Mouse (Mus musculus): Measurements from ENCODE around the gene Nme4. TPM values are rescaled to one million over a fixed set of nuclear protein-coding genes. Genes with fewer than 3 reads are reported as not detected.

The Nme4 gene
- 15.7 and 16.6 TPM in 2 replicates for polyA plus RNA-seq (2012; rRNA removed)

DNA sequence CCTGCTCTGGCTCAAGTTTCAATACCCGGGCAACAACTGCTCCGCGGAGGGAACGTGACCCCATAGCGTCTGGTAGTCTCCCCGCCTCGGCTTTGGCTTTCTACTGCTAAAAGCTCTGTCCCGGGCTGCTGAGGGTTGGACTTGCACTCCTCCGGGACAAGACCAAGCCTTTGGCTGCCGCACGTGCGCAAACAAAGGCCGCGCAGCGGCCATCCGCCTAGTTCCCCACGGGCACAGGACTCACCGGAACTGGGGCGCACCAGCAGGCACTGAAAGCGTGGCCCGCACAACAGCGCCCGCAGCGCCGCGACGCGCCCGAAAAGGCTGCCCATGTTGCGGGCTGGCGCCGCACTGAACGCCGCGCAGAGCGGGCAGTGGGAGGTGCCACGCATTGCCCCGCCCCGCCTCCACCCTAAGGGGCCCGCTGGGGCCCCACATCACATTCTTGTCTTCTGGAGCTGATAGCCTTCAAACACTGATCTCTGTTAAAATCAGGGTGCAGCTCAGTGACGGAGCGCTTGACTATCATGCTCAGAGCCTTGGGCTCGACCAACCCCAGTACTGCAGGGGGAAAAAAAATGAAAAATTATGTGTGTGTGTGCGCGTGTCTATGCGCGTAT lies at the start of gene Nme4:
Gene Nme4 (minus strand): TSS at position 482 of the 620 bp plus-strand sequence.

DNA sequence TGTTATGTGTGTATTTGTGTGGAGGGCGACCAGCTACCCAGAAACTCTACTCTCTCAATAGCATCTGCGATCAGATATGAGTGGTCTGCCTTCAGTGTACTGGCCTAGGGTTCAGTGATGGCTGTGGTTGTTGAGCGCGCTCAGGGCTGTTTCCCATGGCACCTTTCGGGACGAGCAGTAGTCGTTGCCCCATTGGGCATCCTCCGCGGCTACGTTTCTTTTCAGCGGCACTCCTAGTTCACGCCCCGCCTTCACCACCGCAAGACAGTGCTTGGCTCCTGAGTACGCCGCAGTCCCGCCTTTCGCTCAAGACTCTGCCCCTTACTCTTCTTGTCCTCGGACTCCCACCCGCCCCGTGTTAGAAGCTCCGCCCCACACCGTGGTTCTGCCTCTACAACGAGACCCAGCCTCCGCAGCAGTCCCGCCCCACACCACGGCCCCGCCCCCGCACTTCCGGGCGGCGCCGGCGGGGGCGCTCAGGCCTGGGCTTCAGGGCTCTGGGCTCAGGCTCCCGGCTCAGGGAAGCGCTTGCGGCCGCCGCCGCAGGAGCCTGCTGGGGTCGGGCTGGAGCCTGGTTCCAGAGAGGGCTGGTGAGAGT lies 42.9 kb upstream of the Nme4 start, which contains the start of gene Axin1:
Gene Axin1 (plus strand): TSS at position 450 of the 598 bp plus-strand sequence.

DNA sequence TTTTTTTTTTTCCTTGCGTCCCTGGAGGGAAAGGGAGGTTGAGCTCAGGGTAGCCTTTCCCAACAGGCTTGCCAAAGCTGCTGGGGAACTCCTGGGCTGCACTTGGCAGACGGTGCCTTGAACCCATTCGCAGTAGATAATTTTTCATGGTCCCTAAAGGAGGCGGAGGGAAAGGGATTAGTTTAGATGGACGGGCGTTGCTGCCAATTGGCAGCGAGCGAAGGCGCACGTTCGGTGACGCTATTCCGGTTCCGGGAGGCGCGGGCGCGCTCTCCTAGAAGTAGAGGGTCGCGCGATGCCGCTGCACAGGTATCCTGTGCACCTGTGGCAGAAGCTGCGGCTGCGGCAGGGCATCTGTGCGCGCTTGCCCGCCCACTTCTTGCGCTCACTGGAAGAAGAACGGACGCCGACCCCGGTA lies 27.9 kb upstream of the Nme4 start, which contains the start of gene Mrpl28:
Gene Mrpl28 (plus strand): TSS at position 234 of the 418 bp plus-strand sequence.

DNA sequence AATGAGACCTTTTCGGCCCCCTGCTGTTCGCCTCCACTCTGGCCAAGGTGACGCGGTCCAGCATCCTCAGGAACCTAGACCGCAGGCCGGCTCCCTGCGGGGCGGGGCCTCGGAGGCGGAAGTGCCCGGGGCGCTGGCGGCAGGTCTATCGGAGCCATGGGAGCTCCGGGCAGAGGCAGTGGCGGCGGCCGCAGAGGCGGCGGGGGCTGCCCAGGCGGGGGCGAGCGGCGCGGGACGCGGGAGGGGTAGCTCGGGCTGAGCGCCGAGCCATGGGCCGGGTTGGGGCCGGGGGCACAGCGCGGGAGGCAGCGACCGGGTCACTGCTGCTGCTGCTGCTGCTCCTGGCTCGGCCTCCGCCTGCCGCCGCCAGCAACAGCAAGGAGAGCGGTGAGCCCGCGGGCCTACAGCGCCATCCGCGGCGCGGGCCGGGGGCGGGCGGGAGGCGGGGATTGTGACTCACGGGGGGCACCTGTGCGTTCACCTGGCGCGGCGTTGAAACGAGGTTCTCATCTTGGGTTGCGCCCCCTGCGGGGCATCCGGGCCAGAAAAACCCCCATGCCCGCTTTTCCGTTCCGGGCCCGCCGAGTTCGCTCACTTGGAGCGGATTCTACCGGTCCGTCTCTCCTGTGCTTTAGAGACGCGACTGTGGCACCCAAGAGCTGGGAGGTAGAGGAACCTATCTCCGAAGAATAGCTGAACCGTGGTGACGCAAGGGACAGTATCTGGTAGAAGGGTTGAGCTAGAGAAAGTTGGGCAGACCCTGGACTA lies 18.0 kb upstream of the Nme4 start, which contains the start of gene Tmem8:
Gene Tmem8 (plus strand): TSS at position 119 of the 768 bp plus-strand sequence.

DNA sequence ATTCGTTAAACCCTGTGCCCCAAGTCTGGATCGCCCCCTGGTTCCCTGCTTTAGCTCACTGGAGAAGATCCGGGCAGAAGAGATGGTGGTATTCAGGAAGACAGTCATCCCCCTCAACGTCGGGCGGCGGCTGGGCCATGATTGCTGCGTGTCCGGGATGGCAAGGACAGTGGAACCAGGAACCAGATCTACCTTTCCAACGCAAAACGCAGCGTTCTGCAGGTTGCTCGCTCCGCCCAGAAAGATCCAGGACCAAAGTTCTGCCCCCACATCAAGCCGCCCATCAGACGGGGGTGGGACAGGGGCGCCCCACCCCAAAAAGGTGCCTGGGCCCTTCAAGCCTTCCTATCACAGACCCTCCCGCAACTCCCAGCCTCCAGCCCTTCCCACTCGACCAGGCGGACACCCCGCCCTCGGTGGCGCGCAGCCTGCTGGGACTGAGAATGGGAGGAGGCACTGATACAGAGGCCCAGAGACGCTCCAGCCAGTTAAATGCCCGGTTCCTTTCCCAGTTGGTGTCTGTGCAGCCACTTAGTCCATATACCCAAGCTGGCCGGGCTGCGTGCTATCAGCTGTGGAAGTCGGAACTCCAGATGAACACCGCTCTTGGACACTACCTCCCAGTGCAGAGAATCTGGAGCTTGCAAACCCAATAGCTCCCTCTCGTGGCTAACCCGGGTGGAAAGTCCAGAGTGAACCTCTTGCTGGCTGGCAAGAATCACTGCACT lies 5.3 kb downstream of the Nme4 start, which contains the start of gene Decr2:
Gene Decr2 (minus strand): TSS at position 433 of the 728 bp plus-strand sequence.

DNA sequence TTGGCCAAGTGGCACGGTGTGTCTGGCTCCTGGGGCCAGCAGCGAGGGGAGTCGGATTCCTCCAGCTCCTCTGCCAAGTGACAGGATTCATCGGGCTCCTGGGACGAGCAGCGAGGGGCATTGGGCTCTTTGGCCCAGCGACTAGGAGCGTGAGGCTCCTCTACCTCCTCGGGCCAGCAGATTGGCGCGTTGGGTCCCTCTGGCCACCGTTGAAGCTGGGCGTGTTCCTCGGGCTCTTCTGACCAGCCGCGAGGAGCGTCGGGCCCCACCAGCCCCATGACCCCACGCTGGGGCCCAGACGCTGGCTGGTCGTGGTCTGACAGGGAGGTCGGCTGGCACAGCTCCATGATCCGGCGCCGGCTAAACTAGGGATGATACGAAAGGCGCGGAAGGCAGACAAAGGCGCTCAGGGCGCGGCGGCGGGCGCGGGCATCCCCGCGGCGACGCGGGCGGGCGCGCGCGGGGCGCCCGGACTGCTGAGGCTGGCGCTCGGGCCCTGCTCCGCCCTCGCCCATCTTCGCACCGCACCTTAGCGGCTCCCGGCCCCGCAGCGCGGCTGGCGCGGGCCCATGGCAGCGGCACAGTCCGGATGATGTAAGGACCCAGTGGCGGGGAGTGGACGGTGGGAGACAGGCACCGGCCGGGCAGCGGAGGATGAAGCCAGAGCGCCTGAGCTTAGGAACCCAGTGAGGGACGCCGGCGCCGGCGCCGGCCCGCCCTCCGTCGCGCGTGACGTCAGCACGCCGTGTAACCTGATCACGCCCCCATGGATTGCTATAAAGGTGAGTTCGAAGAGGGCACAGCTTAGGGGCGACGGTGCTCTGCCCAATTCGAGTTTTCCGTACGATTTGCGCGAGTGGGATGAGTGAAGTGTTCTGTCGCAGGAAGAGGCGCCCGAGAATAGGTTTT lies 26.3 kb downstream of the Nme4 start, which contains the start of gene Rab11fip3:
Gene Rab11fip3 (minus strand): TSS at position 725 of the 909 bp plus-strand sequence.

Other genes with a start within 250 kb of the Nme4 start
- gene Wdr90, start 234.1 kb downstream of the Nme4 start, polyA plus RNA-seq (2012; rRNA removed) = 31.9 and 49.4 TPM in 2 replicates
- gene Mcrip2, start 226.8 kb downstream of the Nme4 start, polyA plus RNA-seq (2012; rRNA removed) = 146 and 175 TPM in 2 replicates
- 300 and 336 TPM in 2 replicates for gene Mettl26, start 220.5 kb downstream of the Nme4 start, polyA plus RNA-seq (2012; rRNA removed)
- gene Wfikkn1, start 214.7 kb downstream of the Nme4 start, polyA plus RNA-seq (2012; rRNA removed) = 1.6 and 2.1 TPM in 2 replicates
- 53.2 and 56.8 TPM in 2 replicates for gene Rab40c, start 175.9 kb downstream of the Nme4 start, polyA plus RNA-seq (2012; rRNA removed)
- 111 and 122 TPM in 2 replicates for gene Pigq, start 150.7 kb downstream of the Nme4 start, polyA plus RNA-seq (2012; rRNA removed)
- not detected in 2 replicates for gene Nhlrc4, start 150.6 kb downstream of the Nme4 start, polyA plus RNA-seq (2012; rRNA removed)
- 0.10 TPM in 1 of 2 replicates, not detected in the other for gene A930017K11Rik, start 143.0 kb downstream of the Nme4 start, polyA plus RNA-seq (2012; rRNA removed)
- gene Capn15, start 109.8 kb downstream of the Nme4 start, polyA plus RNA-seq (2012; rRNA removed) = 50.6 and 50.9 TPM in 2 replicates
- gene Rab11fip3, start 26.0 kb downstream of the Nme4 start, polyA plus RNA-seq (2012; rRNA removed) = 25.1 and 27.4 TPM in 2 replicates
- 21.1 and 26.3 TPM in 2 replicates for gene Decr2, start 5.3 kb downstream of the Nme4 start, polyA plus RNA-seq (2012; rRNA removed)
- gene Tmem8, start 17.7 kb upstream of the Nme4 start, polyA plus RNA-seq (2012; rRNA removed) = 261 and 361 TPM in 2 replicates
- gene Mrpl28, start 27.9 kb upstream of the Nme4 start, polyA plus RNA-seq (2012; rRNA removed) = 87.5 and 93.2 TPM in 2 replicates
- gene Axin1, start 43.1 kb upstream of the Nme4 start, polyA plus RNA-seq (2012; rRNA removed) = 16.4 and 17.1 TPM in 2 replicates
- 23.2 TPM in 1 of 2 replicates, not detected in the other for gene Pdia2, start 103.5 kb upstream of the Nme4 start, polyA plus RNA-seq (2012; rRNA removed)
- gene Rgs11, start 107.3 kb upstream of the Nme4 start, polyA plus RNA-seq (2012; rRNA removed) = 21.4 and 22.3 TPM in 2 replicates
- 3.7 and 8.9 TPM in 2 replicates for gene Arhgdig, start 112.2 kb upstream of the Nme4 start, polyA plus RNA-seq (2012; rRNA removed)
- gene Fam234a, start 148.6 kb upstream of the Nme4 start, polyA plus RNA-seq (2012; rRNA removed) = 210 and 239 TPM in 2 replicates
- 13.9 and 19.6 TPM in 2 replicates for gene Luc7l, start 157.3 kb upstream of the Nme4 start, polyA plus RNA-seq (2012; rRNA removed)

All from colon, adult 2 months (tissue).